Mouse (Mus musculus) ES-E14 (cell line): Measurements from ENCODE around the gene Oxa1l. TPM values are rescaled to one million over a fixed set of nuclear protein-coding genes. Genes with fewer than 3 reads are reported as not detected.

Source experiments
- DNase-seq: peaks from one replicate; pipeline ENCODE4 v3.0.0-alpha.2; 2013; ENCODE audit warnings: low read depth, low spot score
- H3K27ac ChIP-seq: 2 replicates; pipeline ENCODE4 v1.5.1; 2012; ENCODE audit warnings: low read depth, mild to moderate bottlenecking, low read length, moderate library complexity, mixed read lengths; ENCODE audit not compliant: poor library complexity, insufficient read depth, severe bottlenecking
- H3K36me3 ChIP-seq: 2 replicates; pipeline ENCODE4 v1.6.1; 2012; ENCODE audit warnings: mild to moderate bottlenecking, low read length, moderate library complexity, mixed read lengths; ENCODE audit not compliant: control insufficient read depth, poor library complexity, insufficient read depth, severe bottlenecking
- H3K4me1 ChIP-seq, 2 experiments: fragments of 150-350 bp in 1 of 2; sonication (generic) in 1 of 2; 2 replicates each; pipeline ENCODE4 v1.6.1; 2012; ENCODE audit warnings: low read length in 2 of 2, mild to moderate bottlenecking in 1 of 2, mixed read lengths in 1 of 2; ENCODE audit not compliant: control insufficient read depth in 2 of 2, insufficient read depth in 2 of 2, poor library complexity in 1 of 2
- H3K4me3 ChIP-seq, 2 experiments: fragments of 150-350 bp in 1 of 2; sonication (generic) in 1 of 2; 2 replicates each; pipeline ENCODE4 v1.5.1; 2012; ENCODE audit warnings: low read length in 2 of 2, low read depth in 1 of 2, mild to moderate bottlenecking in 1 of 2, mixed read lengths in 1 of 2; ENCODE audit not compliant: insufficient read depth in 1 of 2, poor library complexity in 1 of 2, severe bottlenecking in 1 of 2
- H3K9ac ChIP-seq: 2 replicates; pipeline ENCODE4 v1.6.1; 2012; ENCODE audit warnings: low read depth, mild to moderate bottlenecking, low read length, mixed read lengths; ENCODE audit not compliant: poor library complexity, insufficient read depth, severe bottlenecking
- H3K9me3 ChIP-seq: fragments of 150-350 bp; sonication (generic); 2 replicates; pipeline ENCODE4 v1.6.1; 2012; ENCODE audit warnings: low read depth, mild to moderate bottlenecking, low read length; ENCODE audit not compliant: control insufficient read depth, insufficient read depth
- ZC3H11A ChIP-seq: IDR thresholded peaks from 2 replicates; pipeline ENCODE4 v1.6.1; 2012; ENCODE audit warnings: low read depth, mild to moderate bottlenecking, inconsistent platforms, low read length, borderline replicate concordance
- ZNF384 ChIP-seq: IDR thresholded peaks from 2 replicates; pipeline ENCODE4 v1.6.1; 2012; ENCODE audit warnings: low read depth, low read length, inconsistent platforms
- in situ Hi-C, 2 experiments: fragments of 600-800 bp; cut with MboI; formaldehyde crosslinking; loops; one replicate each; pipeline ENCODE4 v1.15.1; 2025; ENCODE audit warnings: low sequenced_read_pairs in 2 of 2, inconsistent platforms in 1 of 2; ENCODE audit not compliant: unreplicated experiment in 2 of 2
- total RNA-seq: library from RNA; depleted of rRNA; stranded (reverse); fragments of 300-350 nt; gene quantifications from 2 replicates; pipeline ENCODE4 v1.2.3, GENCODE M21; 2012; rRNA removed

Gene Oxa1l
- total RNA-seq, 1 experiment = 28.7 TPM

DNA sequence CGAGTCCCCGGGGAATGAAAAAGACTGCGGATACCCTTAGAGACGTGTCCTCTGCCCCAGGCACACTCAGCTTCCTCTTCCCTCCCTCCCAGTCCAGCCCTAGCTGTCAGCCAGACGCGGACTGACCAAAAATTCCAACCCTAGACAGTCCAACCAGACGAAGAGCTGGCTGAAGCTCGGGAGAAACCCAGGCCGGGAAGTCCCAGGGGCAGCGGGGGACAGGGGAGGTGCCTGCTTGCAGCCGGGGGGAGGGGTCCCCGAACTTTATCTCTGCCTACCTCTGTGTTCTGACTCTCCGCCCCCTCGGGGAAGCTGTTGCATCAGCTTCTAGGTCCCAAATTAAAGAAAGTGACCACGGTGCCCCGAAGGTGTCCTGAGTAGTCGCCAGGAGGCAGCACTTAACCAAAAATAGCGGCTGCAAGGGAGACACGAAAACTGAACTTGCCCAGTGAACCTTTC is 57.0 kb downstream of the Oxa1l start, which contains the start of gene Slc7a7:
Slc7a7 (minus strand) TSS at position 158 of the 459 bp plus-strand sequence.
- in situ Hi-C loops = no loop called here
- peak within 1 kb of the TSS; percentile 67 for H3K27ac ChIP-seq
- peaks cover 3 to 7% of the 10 kb centered on the region in 2 experiments; a peak in 1 of 4 replicates for H3K4me1 ChIP-seq
- H3K36me3 ChIP-seq = no peaks in the 10 kb centered on the region
- no peaks in the 10 kb centered on the region for H3K9me3 ChIP-seq
- H3K4me3 ChIP-seq = peak within 1 kb of the TSS; percentile 73 to 78
- TF ChIP-seq ZNF384 (no peak), ZC3H11A (peak; percentile 37; the same call in 1 of the 2 replicates)
- no peak for DNase-seq
- H3K9ac ChIP-seq = peak within 1 kb of the TSS; percentile 78

Other genes with a start within 250 kb of the Oxa1l start
- 174 and 382 TPM in 2 replicates for gene Dad1, start 106.7 kb upstream of the Oxa1l start, total RNA-seq
- 17.6 and 26.3 TPM in 2 replicates for gene Abhd4, start 106.6 kb upstream of the Oxa1l start, total RNA-seq
- not detected in 2 replicates for gene Olfr49, start 75.9 kb upstream of the Oxa1l start, total RNA-seq
- gene Slc7a7, start 56.9 kb downstream of the Oxa1l start, total RNA-seq = 93.1 and 310 TPM in 2 replicates
- gene Mrpl52, start 66.1 kb downstream of the Oxa1l start, total RNA-seq = 137 and 272 TPM in 2 replicates
- 29.8 and 67.3 TPM in 2 replicates for gene Mmp14, start 70.8 kb downstream of the Oxa1l start, total RNA-seq
- 20.8 and 48.1 TPM in 2 replicates for gene Lrp10, start 103.3 kb downstream of the Oxa1l start, total RNA-seq
- 0.85 and 1.4 TPM in 2 replicates for gene Rem2, start 115.3 kb downstream of the Oxa1l start, total RNA-seq
- 71.4 and 96.2 TPM in 2 replicates for gene Prmt5, start 156.7 kb downstream of the Oxa1l start, total RNA-seq
- gene Haus4, start 193.8 kb downstream of the Oxa1l start, total RNA-seq = 24.5 and 40.3 TPM in 2 replicates
- 65.1 and 94.1 TPM in 2 replicates for gene Ajuba, start 216.7 kb downstream of the Oxa1l start, total RNA-seq
- 4.8 and 6.4 TPM in 2 replicates for gene 4931414P19Rik, start 245.2 kb downstream of the Oxa1l start, total RNA-seq